Mouse (Mus musculus) olfactory bulb, adult 2 months (tissue): Measurements from ENCODE around the gene Asf1b.

Source experiments
- CTCF ChIP-seq: fragments of 200-500 bp; IDR thresholded peaks from 2 replicates; pipeline ENCODE4 v1.5.1; 2012; ENCODE audit warnings: low read depth, mild to moderate bottlenecking, low read length, moderate library complexity; ENCODE audit not compliant: insufficient read depth
- POLR2A ChIP-seq: fragments of 200-500 bp; IDR thresholded peaks from 2 replicates; pipeline ENCODE4 v1.6.1; 2012; ENCODE audit warnings: mild to moderate bottlenecking, low read depth, low read length, moderate library complexity; ENCODE audit not compliant: insufficient read depth

DNA sequence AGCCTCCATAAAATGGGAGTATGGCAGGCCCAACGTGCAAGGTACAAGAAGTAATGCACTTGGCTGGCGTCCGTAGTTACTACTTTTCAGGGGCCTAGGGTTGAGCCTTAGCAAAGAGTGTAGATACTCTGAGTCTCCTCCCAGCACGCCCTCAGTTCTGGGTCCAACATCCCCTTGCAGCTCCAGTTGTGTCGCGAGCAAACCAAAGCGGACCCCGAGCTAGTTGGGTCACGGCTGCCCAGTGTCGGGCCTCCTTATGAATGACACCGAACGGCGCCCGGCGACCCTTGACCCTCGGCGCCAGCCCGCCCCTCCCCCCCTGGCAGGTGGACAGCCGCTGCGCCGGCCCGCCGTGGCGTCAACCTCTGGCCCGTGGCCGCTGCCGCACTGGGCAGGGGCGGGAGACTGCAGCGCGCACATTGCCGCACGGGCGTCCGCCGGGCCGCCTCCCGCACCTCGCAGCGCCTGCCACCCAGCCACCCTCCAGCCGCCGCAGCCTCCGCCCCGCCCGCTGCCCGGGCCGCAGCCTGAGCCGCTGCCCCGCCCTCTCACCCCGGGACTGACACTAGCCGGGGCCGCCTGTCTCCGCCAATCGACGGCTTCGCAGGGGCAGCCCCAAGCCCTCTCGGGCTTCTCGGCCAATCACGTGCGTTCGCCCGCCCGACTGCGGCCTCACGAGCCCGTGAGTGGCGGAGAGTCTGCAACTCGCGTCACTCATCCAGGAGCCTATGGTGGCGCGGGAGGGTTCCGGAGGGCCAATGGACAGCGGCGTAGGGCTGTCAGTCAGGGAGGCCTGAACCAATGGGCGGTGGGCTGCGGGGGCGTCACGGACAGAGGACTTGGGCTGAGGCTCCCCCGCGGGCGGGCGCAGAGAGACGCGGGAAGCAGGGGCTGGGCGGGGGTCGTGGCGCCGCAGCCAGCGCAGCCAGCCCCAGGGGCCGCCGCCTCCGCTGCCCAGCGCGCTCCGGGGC lies 17.1 kb downstream of the Asf1b start, which contains the start of gene Prkaca:
- TF ChIP-seq POLR2A (peak; percentile 29; the same call in 1 of the 2 replicates), CTCF (no peak)
